Mouse (Mus musculus): Measurements from ENCODE around the gene Psip1. TPM values are rescaled to one million over a fixed set of nuclear protein-coding genes. Genes with fewer than 3 reads are reported as not detected.
A peak's percentile ranks its signal among the peaks of the same experiment; 100 is the strongest.

The Psip1 gene
- polyA plus RNA-seq, 1 experiment = 128 TPM

DNA sequence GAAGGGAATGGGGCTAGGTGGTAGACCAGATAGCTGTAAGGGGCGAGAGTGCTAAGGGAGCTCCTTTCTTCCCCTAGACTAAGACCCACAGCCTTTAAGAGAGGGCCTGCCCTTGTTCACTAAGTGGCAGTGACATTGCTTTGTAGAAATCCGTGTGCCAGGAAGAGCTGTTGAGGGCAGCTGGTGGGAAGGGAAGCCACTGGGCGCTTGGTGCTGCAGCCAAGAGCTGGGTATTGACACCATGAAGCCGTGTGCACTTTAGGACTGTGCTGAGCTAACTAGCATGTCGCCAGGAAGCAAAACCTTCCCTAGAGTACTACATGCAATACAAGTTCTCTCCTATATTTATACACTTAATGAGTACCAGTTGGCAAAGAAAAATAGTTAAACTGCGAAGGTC lies 62.6 kb downstream of the Psip1 start:
- Histone ChIP-seq H3K27ac (ENCODE audit: control insufficient read depth, insufficient read depth, low read depth, low read length, poor library complexity) (no peak overlapping the region), H3K4me1 (ENCODE audit: control insufficient read depth, insufficient read depth, low read length) (no peaks in the 10 kb centered on the region; the same call in 1 of the 2 replicates), H3K4me3 (replicated peaks; ENCODE audit: control insufficient read depth, low read depth, low read length) (no peak overlapping the region)
- no peak for TF ChIP-seq CTCF (IDR thresholded peaks at IDR 0.05; ENCODE audit: control insufficient read depth, insufficient read depth, low read length)
- WGBS = 90% methylated on average over 6 of the region's 6 CpGs

DNA sequence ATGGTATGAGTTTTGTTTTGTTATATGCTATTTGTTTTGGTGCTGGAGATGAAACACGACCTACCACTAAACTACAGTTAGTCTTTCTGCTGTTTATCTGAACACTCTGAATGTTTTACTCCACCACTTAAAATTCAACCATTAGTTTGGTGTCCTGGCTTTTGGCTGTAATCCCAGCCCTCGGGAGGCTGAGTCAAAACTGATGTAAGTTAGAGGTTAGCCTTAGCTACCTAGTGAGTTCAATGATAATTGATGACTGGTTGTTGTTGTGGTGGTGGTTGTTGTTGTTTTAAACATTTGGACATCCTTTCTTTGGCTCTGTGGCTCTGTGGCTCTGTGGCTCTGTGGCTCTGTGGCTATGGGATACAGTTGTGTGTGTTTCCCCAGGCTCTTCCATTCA lies 67.5 kb downstream of the Psip1 start:
- no peaks in the 10 kb centered on the region; the same call in 1 of the 2 replicates for H3K4me1 ChIP-seq (ENCODE audit: control insufficient read depth, insufficient read depth, low read length)
- H3K4me3 ChIP-seq (replicated peaks; ENCODE audit: control insufficient read depth, low read depth, low read length) = peak overlapping the region; percentile 14
- 65% methylated on average over 2 of the region's 2 CpGs for WGBS
- H3K27ac ChIP-seq (ENCODE audit: control insufficient read depth, insufficient read depth, low read depth, low read length, poor library complexity) = no peak overlapping the region
- TF ChIP-seq POLR2A (IDR thresholded peaks at IDR 0.05; ENCODE audit: borderline replicate concordance, control insufficient read depth, low read depth, low read length) = no peak
- TF ChIP-seq CTCF (IDR thresholded peaks at IDR 0.05; ENCODE audit: control insufficient read depth, insufficient read depth, low read length) = no peak

DNA sequence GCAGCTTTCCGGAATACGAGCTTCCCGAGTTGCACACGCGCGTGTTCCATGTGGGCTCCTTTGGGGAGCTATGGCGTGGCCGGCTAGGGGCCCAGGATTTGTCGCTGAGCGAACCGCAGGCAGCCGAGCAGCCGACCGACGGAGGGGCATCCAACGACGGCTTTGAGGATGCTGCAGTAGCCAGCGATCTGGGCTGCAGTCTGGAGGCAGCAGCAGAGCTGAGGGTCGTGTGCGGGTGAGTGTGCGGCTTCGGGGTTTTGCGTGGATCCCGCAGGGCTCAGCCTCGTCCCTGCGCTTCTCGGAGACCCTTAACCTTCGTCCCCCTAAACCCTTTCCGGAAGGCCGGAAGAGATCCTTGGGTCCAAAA lies 68.5 kb downstream of the Psip1 start:
- under 1% methylated on average over 30 of the region's 30 CpGs for WGBS
- Histone ChIP-seq H3K27ac (ENCODE audit: control insufficient read depth, insufficient read depth, low read depth, low read length, poor library complexity) (peak overlapping the region; percentile 16), H3K4me3 (replicated peaks; ENCODE audit: control insufficient read depth, low read depth, low read length) (peak overlapping the region; percentile 99), H3K4me1 (ENCODE audit: control insufficient read depth, insufficient read depth, low read length) (no peaks in the 10 kb centered on the region; the same call in 1 of the 2 replicates)
- TF ChIP-seq POLR2A (IDR thresholded peaks at IDR 0.05; ENCODE audit: borderline replicate concordance, control insufficient read depth, low read depth, low read length) (no peak), CTCF (IDR thresholded peaks at IDR 0.05; ENCODE audit: control insufficient read depth, insufficient read depth, low read length) (no peak)

DNA sequence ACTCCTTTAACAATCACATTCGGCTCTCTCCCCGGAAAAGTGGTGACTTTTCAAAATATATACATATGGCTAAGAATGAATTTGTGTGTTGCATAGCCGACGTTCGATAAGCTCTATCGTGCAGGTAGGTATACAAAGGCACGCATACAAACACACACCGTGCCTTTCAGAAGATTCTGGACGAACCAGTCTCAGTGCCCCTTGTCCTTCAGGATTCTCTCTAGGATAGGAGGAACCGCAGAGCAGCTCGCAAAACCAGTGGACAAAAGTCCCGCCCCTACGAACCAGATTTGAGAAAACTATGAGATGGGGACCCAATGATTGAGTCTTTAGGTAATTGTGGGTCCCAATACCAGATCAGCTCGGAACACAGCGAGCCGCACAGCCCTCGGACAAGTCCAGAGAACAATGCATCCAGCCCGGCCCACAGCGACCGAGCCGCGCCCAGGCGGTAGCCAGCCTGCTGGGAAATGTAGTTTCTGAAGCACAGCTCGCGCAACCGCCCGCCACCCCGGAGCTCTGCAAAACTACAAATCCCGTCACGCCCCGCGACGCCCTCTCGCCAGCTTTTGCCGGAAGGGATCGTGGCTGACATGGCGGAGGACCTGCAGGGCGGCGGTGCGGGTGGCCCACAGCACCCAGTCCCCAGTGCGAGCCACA lies 69.0 kb downstream of the Psip1 start, which contains the start of gene Snapc3:
Snapc3 (plus strand) TSS at position 565 of the 660 bp plus-strand sequence.
- WGBS = under 1% methylated on average over 41 of the region's 41 CpGs
- Histone ChIP-seq H3K4me3 (replicated peaks; ENCODE audit: control insufficient read depth, low read depth, low read length) (peak within 1 kb of the TSS; percentile 99), H3K4me1 (ENCODE audit: control insufficient read depth, insufficient read depth, low read length) (no peaks in the 10 kb centered on the region; the same call in 1 of the 2 replicates), H3K27ac (ENCODE audit: control insufficient read depth, insufficient read depth, low read depth, low read length, poor library complexity) (peak within 1 kb of the TSS; percentile 16)
- TF ChIP-seq CTCF (IDR thresholded peaks at IDR 0.05; ENCODE audit: control insufficient read depth, insufficient read depth, low read length) (no peak), POLR2A (IDR thresholded peaks at IDR 0.05; ENCODE audit: borderline replicate concordance, control insufficient read depth, low read depth, low read length) (peak; percentile 88; the same call in 1 of the 2 replicates)

DNA sequence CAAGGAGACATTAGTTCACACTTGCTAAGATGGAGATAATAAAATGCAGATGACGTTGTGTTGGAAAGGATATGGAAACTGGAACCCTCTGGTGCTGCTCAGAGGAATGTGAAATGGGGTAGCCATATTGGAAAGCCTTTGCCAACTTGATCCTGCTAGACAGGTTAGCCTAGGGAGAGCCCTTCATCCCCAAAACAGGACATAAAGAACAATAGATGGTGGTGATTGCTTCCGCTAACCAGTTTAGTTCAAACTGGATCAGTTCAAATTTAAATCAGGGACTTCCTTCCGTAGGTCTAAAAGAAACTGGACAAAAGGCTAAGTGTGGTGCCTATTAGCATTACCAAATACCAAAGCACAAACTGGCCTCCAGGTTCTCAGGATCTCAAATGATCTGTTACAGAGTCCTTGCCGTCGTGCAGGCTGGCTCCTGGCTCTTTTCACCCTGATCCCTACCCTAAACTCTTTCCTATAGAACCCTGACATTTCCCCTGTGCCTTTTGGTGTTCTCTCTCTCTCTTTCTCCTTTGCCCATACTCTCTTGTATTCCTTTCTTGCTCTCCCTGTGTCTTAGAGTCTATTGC lies 71.9 kb downstream of the Psip1 start:
- Histone ChIP-seq H3K4me3 (replicated peaks; ENCODE audit: control insufficient read depth, low read depth, low read length) (no peak overlapping the region), H3K27ac (ENCODE audit: control insufficient read depth, insufficient read depth, low read depth, low read length, poor library complexity) (no peak overlapping the region), H3K4me1 (ENCODE audit: control insufficient read depth, insufficient read depth, low read length) (no peaks in the 10 kb centered on the region; the same call in 1 of the 2 replicates)
- WGBS = 85% methylated on average over 5 of the region's 5 CpGs
- TF ChIP-seq POLR2A (IDR thresholded peaks at IDR 0.05; ENCODE audit: borderline replicate concordance, control insufficient read depth, low read depth, low read length) (no peak), CTCF (IDR thresholded peaks at IDR 0.05; ENCODE audit: control insufficient read depth, insufficient read depth, low read length) (no peak)

DNA sequence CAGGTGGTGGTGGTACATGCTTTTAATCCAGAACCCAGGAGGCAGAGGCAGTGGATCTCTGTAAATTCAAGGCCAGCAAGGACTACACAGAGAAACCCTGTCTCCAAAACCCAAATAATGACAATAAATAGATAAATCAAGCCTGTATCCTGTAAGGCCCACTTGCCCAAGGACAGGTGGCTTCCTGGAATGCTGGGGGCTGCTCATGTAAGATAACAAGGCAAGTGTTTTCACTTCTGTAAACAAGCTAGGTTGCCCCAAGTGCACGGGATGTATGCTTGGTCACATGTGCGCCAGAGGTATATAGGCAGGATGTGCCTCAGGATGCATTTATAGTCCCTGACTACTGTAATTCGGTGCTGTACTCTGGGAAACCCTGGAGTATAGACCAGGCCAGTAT lies 74.2 kb downstream of the Psip1 start:
- H3K4me3 ChIP-seq (replicated peaks; ENCODE audit: control insufficient read depth, low read depth, low read length) = no peak overlapping the region
- 55% methylated on average over 3 of the region's 3 CpGs for WGBS
- no peak overlapping the region for H3K27ac ChIP-seq (ENCODE audit: control insufficient read depth, insufficient read depth, low read depth, low read length, poor library complexity)
- no peak for TF ChIP-seq CTCF (IDR thresholded peaks at IDR 0.05; ENCODE audit: control insufficient read depth, insufficient read depth, low read length)
- no peak for TF ChIP-seq POLR2A (IDR thresholded peaks at IDR 0.05; ENCODE audit: borderline replicate concordance, control insufficient read depth, low read depth, low read length)
- no peaks in the 10 kb centered on the region for H3K4me1 ChIP-seq (ENCODE audit: control insufficient read depth, insufficient read depth, low read length)

DNA sequence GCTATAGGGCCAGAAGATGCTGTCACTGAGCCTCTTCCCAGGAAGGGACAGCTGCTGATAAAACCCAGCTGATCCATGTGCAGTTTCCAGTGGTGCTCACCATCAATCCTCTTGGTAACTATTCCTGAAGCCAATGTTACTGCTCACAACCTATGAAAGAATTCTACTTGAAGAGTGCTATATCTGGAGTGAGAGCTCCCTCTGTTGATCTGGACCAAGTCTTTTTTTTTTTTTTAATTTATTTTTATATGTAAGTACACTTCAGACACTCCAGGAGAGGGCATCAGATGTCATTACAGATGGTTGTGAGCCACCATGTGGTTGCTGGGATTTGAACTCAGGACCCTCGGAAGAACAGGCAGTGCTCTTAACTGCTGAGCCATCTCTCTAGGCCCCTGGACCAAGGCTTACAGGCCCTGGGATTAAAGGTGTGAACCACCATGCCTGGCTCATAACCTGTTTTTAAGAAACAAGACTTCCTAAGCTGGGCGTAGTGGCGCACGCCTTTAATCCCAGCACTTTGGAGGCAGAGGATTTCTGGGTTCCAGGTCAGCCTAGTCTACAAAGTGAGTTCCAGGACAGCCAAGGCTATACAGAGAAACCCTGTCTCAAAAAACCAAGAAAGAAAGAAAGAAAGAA lies 76.3 kb downstream of the Psip1 start:
- Histone ChIP-seq H3K4me1 (ENCODE audit: control insufficient read depth, insufficient read depth, low read length) (no peaks in the 10 kb centered on the region), H3K4me3 (replicated peaks; ENCODE audit: control insufficient read depth, low read depth, low read length) (no peak overlapping the region), H3K27ac (ENCODE audit: control insufficient read depth, insufficient read depth, low read depth, low read length, poor library complexity) (no peak overlapping the region)
- WGBS = 87% methylated on average over 4 of the region's 4 CpGs
- TF ChIP-seq POLR2A (IDR thresholded peaks at IDR 0.05; ENCODE audit: borderline replicate concordance, control insufficient read depth, low read depth, low read length) (no peak), CTCF (IDR thresholded peaks at IDR 0.05; ENCODE audit: control insufficient read depth, insufficient read depth, low read length) (no peak)

DNA sequence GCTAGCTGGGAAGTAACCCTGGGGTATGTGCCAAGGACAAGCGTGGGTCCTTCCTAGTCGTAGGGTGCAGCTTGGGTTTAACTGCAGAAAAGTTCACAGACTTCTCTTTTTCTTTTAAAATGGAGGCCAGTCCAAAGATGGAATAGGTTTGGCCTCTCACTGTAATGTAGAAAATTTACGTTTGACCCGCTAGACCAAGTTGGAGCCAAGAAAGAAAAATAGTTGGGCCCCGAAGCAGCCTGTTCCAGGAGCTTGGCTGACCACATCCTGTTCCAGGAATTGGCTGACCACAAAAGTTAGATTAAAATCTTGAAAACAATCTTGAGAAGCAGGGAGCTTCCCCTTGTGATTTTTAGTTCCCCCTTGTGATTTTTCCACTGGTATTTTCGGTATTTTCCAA lies 78.6 kb downstream of the Psip1 start:
- Histone ChIP-seq H3K4me1 (ENCODE audit: control insufficient read depth, insufficient read depth, low read length) (no peaks in the 10 kb centered on the region), H3K4me3 (replicated peaks; ENCODE audit: control insufficient read depth, low read depth, low read length) (no peak overlapping the region), H3K27ac (ENCODE audit: control insufficient read depth, insufficient read depth, low read depth, low read length, poor library complexity) (no peak overlapping the region)
- no peak for TF ChIP-seq POLR2A (IDR thresholded peaks at IDR 0.05; ENCODE audit: borderline replicate concordance, control insufficient read depth, low read depth, low read length)
- no peak for TF ChIP-seq CTCF (IDR thresholded peaks at IDR 0.05; ENCODE audit: control insufficient read depth, insufficient read depth, low read length)
- WGBS = 15% methylated on average over 6 of the region's 6 CpGs

Other genes starting within 250 kb of the Psip1 start
- 5.2 and 8.2 TPM in 2 replicates for gene Ttc39b, start 162.2 kb downstream of the Psip1 start, polyA plus RNA-seq (2011; ENCODE audit: insufficient read depth, insufficient read length, low replicate concordance, missing spikeins)
- 9.8 and 22.3 TPM in 2 replicates for gene Snapc3, start 68.7 kb downstream of the Psip1 start, polyA plus RNA-seq (2011; ENCODE audit: insufficient read depth, insufficient read length, low replicate concordance, missing spikeins)
- 2.4 and 6.6 TPM in 2 replicates for gene Ccdc171, start 39.1 kb upstream of the Psip1 start, polyA plus RNA-seq (2011; ENCODE audit: insufficient read depth, insufficient read length, low replicate concordance, missing spikeins)

Data from bone marrow, adult 2 months (tissue).